Mouse (Mus musculus): ENCODE measurements around the gene Dab1. TPM values are rescaled to one million over a fixed set of nuclear protein-coding genes. Genes with fewer than 3 reads are reported as not detected.

The Dab1 gene
- polyA plus RNA-seq, 1 experiment from 2014 or later: 9.8 TPM

- Histone ChIP-seq H3K9me3 (replicated peaks) (no peaks in the 10 kb centered on the region), H3K4me3 (no peak overlapping the region), H3K36me3 (no peaks in the 10 kb centered on the region), H3K27ac (no peak overlapping the region), H3K27me3 (ENCODE audit: low read depth, poor library complexity, severe bottlenecking) (no peaks in the 10 kb centered on the region), H3K4me1 (peaks cover 14% of the 10 kb centered on the region; the same call in 1 of the 2 replicates)
- no peak for DNase-seq (ENCODE audit: low spot score)
- 76% methylated on average over 4 of the region's 4 CpGs for WGBS
Measured at GRCm38 (mm10) chr4:104697703-104698102, 1078.5 kb downstream of the Dab1 start.

DNA sequence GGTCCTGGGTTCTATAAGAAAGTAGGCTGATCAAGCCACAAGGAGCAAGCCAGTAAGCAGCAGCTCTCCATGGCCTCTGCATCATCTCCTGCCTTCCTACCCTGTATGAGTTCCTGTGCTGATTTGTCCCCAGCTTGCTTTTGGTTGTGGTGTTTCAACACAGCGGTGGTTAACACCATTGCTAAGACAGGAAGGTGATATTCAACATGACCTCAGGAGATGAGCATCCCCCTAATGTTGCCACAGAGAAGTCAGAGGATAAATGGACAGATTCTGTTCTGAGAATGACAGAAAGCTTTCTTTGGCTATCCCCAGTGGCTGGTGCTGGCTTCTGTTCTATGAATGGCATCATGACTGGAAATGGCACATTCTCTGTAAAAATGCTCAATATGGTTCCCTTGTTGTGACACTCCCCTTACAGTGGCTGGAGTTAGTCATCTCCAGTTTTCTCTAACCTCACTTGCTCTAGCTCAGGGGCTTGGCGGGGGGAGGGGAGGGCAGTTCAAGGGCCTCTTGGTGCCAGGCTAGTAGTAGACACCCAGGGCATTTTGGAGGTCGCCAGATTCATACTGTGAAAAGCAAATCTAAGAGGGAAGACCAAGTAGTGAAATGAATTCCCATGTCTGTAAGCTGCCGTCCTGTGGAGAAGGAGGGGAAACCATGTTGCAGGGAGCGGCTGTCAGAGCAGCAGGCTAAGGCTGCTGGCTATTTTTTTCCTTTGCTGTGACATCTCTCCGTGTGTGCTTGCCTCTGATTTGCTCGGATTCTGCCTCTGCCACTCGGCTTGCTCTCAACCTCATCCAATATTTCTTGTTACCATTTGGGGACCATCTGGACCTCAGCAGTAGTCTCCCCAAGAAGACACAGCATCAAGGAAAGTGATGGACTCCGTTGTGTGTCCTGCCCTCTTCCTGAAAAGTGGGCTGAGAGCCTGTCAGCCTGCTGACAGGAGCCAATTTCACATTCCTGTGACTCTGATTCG is 1086.8 kb downstream of the Dab1 start:
- 83% methylated on average over 10 of the region's 10 CpGs for WGBS
- no peak for DNase-seq (ENCODE audit: low spot score)
- peaks cover 9% of the 10 kb centered on the region; the same call in 1 of the 2 replicates for H3K27me3 ChIP-seq (ENCODE audit: low read depth, poor library complexity, severe bottlenecking)
- no peak overlapping the region for H3K27ac ChIP-seq
- no peaks in the 10 kb centered on the region for H3K36me3 ChIP-seq
- no peak overlapping the region for H3K4me3 ChIP-seq
- H3K9me3 ChIP-seq (replicated peaks): no peaks in the 10 kb centered on the region
- peaks cover 8% of the 10 kb centered on the region; the same call in 1 of the 2 replicates for H3K4me1 ChIP-seq

DNA sequence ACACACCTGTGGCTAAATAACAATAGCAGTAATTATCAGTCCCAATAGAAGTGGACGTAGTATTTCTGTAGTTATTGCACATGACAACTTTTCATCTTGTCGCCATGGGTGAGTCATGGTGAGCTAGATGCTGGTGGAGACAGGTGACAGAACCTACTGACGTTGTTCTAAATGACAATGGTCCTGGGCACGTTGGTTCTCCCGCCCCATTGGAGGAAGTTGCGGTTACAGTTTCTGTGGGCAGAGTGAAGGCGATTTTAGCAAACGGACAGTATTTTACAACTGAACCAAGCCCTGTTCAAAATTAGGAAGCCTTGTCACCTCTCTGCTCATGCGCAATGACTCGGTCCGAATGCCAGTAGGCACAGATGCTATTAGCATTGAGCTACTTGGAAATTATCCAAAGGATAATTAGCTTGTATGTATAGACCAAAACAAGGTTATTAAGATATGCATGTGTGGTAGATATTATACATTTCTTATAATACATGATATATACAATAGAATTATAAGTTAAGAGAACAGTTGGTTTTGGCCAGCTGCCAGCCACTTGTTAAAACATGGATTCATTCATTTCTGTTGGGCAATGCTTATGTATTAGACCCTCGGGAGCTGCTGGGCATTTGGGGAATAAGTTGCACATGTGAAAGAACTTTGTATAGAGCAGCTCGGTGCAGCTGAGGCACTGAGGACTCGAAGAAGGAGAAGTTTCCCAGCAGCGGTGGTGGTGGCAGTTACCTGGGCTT is 1093.4 kb downstream of the Dab1 start:
- 93% methylated on average over 15 of the region's 15 CpGs for WGBS

GRCm38 (mm10) chr4:104714925-104715519 is 1095.9 kb downstream of the Dab1 start:
- H3K36me3 ChIP-seq: no peaks in the 10 kb centered on the region
- WGBS: 69% methylated on average over 9 of the region's 9 CpGs
- DNase-seq (ENCODE audit: low spot score): no peak
- no peak overlapping the region for H3K27ac ChIP-seq
- H3K27me3 ChIP-seq (ENCODE audit: low read depth, poor library complexity, severe bottlenecking): no peaks in the 10 kb centered on the region
- H3K4me1 ChIP-seq: peaks cover 41% of the 10 kb centered on the region
- H3K4me3 ChIP-seq: no peak overlapping the region
- no peaks in the 10 kb centered on the region for H3K9me3 ChIP-seq (replicated peaks)

More for the DNA sequence above, 1093.4 kb downstream of the Dab1 start:
- Histone ChIP-seq H3K27me3 (ENCODE audit: low read depth, poor library complexity, severe bottlenecking) (peaks cover 9% of the 10 kb centered on the region; the same call in 1 of the 2 replicates), H3K36me3 (no peaks in the 10 kb centered on the region), H3K9me3 (replicated peaks) (no peaks in the 10 kb centered on the region), H3K27ac (no peak overlapping the region), H3K4me3 (no peak overlapping the region), H3K4me1 (peaks cover 22% of the 10 kb centered on the region)
- no peak for DNase-seq (ENCODE audit: low spot score)

DNA sequence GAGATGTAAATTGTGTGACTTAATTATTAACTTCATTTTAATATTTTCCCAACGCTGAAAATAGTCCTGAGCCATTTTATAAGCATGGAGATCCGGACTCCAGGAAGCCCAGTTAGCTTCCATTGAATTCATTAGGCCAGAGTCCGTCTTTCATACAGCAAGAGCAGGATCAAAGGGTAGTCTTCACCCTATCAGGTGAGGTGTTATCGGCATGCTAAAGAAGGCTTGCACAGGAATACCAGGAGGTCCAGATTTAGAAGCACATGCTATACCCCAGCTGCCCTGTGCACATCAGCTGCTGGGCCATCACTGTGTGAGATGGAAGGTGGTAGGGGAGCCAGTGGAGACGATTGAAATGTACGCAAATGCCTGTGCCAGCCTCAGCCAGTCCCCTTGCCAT is 1096.7 kb downstream of the Dab1 start:
- WGBS: 70% methylated on average over 6 of the region's 6 CpGs
- Histone ChIP-seq H3K27ac (no peak overlapping the region), H3K4me3 (no peak overlapping the region), H3K4me1 (peaks cover 50% of the 10 kb centered on the region), H3K27me3 (ENCODE audit: low read depth, poor library complexity, severe bottlenecking) (no peaks in the 10 kb centered on the region), H3K36me3 (no peaks in the 10 kb centered on the region), H3K9me3 (replicated peaks) (no peaks in the 10 kb centered on the region)
- no peak for DNase-seq (ENCODE audit: low spot score)

DNA sequence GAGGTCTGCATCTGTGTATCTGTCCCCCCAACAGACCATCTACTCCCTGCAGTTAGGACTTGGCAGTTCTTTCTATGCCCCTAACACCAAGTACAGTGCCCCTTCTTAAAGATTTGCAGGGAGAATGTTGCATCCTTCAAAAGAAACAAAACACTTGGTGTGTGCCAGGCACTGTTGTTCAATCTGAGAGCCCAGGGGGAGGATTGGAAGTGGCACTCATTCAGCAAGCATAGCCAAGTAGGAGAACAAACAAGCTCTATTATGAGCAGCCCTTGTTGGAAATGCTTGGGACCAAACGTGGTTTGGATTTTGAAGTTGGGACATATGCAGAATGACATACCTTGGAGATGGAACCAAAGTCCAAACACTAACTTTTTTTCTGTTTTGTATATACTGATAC is 1097.3 kb downstream of the Dab1 start:
- H3K36me3 ChIP-seq: no peaks in the 10 kb centered on the region
- H3K27ac ChIP-seq: no peak overlapping the region
- H3K9me3 ChIP-seq (replicated peaks): no peaks in the 10 kb centered on the region
- no peaks in the 10 kb centered on the region for H3K27me3 ChIP-seq (ENCODE audit: low read depth, poor library complexity, severe bottlenecking)
- peaks cover 50% of the 10 kb centered on the region for H3K4me1 ChIP-seq
- no peak overlapping the region for H3K4me3 ChIP-seq
- WGBS: 94% methylated on average over 1 of the region's 1 CpGs
- no peak for DNase-seq (ENCODE audit: low spot score)

- H3K36me3 ChIP-seq: no peaks in the 10 kb centered on the region
- WGBS: 60% methylated on average over 13 of the region's 13 CpGs
- H3K9me3 ChIP-seq (replicated peaks): no peaks in the 10 kb centered on the region
- peak overlapping the region; percentile 57 for H3K27ac ChIP-seq
- H3K4me3 ChIP-seq: no peak overlapping the region
- no peak for DNase-seq (ENCODE audit: low spot score)
- H3K4me1 ChIP-seq: peaks cover 59% of the 10 kb centered on the region
- H3K27me3 ChIP-seq (ENCODE audit: low read depth, poor library complexity, severe bottlenecking): no peaks in the 10 kb centered on the region
Measured at GRCm38 (mm10) chr4:104718973-104719795, 1100.0 kb downstream of the Dab1 start.

DNA sequence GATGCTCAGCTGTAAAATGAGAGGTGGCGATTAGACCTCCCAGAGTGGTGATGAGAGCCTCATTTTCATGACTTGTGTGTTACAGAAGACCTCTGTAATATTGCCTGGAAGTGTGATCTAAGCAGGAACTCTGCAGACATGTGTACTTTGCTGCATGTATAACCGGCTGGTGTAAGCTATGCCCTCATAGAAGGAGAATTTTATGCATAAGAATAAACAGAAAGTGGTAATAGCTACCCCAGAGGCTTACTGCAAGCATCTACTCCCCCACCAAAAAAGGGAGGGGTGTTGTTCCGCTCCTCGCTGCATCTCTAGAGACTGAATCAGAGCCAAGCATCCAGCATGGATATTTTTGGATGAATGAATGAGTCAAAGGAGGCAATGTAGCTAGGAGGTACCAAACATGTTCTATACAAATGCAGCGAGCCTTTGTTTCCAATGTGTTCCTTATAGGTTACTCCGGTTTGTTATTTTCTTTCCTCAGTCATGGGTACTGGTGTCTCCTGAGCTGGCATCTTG is 1104.4 kb downstream of the Dab1 start:
- DNase-seq (ENCODE audit: low spot score): no peak
- Histone ChIP-seq H3K27ac (no peak overlapping the region), H3K4me3 (no peak overlapping the region), H3K36me3 (no peaks in the 10 kb centered on the region), H3K27me3 (ENCODE audit: low read depth, poor library complexity, severe bottlenecking) (no peaks in the 10 kb centered on the region), H3K4me1 (peaks cover 43% of the 10 kb centered on the region), H3K9me3 (replicated peaks) (no peaks in the 10 kb centered on the region)
- WGBS: 89% methylated on average over 6 of the region's 6 CpGs

DNA sequence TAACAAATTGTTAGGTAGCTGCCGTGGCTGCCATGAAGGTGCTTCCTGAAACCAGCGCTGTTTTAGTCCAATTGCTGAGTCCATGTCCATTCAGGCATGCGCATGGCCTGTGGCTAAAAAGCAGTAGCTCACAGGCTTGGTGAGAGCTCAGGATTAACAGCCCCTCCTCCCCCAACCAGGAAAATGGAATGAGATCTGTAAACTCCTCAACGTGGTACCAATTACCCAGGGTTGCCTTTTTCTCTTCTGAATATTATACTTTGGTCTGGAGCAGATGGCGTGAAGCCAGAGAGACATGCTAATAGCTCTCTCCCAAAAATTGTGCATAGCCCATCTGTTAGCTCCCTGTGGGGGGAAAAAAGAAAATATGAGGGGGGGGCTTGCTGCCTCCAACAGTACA is 1105.1 kb downstream of the Dab1 start:
- Histone ChIP-seq H3K9me3 (replicated peaks) (no peaks in the 10 kb centered on the region), H3K27me3 (ENCODE audit: low read depth, poor library complexity, severe bottlenecking) (no peaks in the 10 kb centered on the region), H3K4me1 (peaks cover 36% of the 10 kb centered on the region), H3K36me3 (no peaks in the 10 kb centered on the region), H3K27ac (peak overlapping the region; percentile 10; the same call in 1 of the 2 replicates), H3K4me3 (no peak overlapping the region)
- no peak for DNase-seq (ENCODE audit: low spot score)
- 44% methylated on average over 5 of the region's 5 CpGs for WGBS

DNA sequence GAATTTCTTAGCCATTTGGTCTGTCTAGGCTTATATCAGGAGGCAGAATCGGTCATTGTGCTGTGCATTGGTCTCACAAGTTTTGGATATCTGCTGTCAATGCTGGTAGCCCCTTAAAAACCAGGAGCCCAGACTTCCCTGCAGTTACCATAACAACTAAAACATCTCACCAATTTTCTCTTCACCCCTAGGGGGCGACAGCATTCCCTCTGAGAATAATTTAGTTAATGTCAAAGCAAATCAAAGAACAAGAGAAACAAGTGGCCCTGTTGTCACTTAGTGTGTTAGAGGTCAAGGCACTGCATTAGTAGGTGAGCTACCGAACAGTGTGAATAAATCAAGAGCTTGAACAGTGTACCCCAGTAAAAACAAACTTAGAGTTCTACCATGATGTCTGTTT is 1106.5 kb downstream of the Dab1 start:
- H3K9me3 ChIP-seq (replicated peaks): no peaks in the 10 kb centered on the region
- 54% methylated on average over 3 of the region's 3 CpGs for WGBS
- no peak overlapping the region for H3K27ac ChIP-seq
- no peak for DNase-seq (ENCODE audit: low spot score)
- H3K36me3 ChIP-seq: no peaks in the 10 kb centered on the region
- no peak overlapping the region for H3K4me3 ChIP-seq
- H3K27me3 ChIP-seq (ENCODE audit: low read depth, poor library complexity, severe bottlenecking): no peaks in the 10 kb centered on the region
- peaks cover 22% of the 10 kb centered on the region for H3K4me1 ChIP-seq

GRCm38 (mm10) chr4:104729185-104729584 is 1110.0 kb downstream of the Dab1 start:
- Histone ChIP-seq H3K27me3 (ENCODE audit: low read depth, poor library complexity, severe bottlenecking) (no peaks in the 10 kb centered on the region), H3K36me3 (no peaks in the 10 kb centered on the region), H3K4me1 (peaks cover 11% of the 10 kb centered on the region), H3K4me3 (no peak overlapping the region), H3K27ac (no peak overlapping the region), H3K9me3 (replicated peaks) (no peaks in the 10 kb centered on the region)
- WGBS: 81% methylated on average over 8 of the region's 8 CpGs
- no peak for DNase-seq (ENCODE audit: low spot score)

DNA sequence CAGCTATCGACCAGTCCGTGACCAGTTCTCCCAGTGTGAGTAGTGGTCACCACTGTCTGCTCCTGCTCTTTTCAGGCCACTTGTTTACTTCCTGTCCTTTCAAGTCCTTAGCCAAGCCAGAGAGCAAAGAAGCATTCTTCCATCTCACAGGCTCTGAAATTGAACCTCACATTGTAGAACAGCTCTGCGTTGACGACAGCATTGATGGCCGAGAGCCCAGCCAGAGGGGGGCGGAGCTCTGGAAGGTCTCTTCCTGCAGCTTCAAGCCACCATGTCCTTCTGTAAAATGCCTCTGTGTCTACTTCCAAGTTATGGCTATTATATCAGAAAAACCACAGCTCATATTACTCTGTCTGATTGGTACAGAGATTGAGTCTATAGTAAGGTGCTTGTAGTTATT is 1127.3 kb downstream of the Dab1 start:
- H3K9me3 ChIP-seq (replicated peaks): no peaks in the 10 kb centered on the region
- no peaks in the 10 kb centered on the region for H3K36me3 ChIP-seq
- no peak overlapping the region for H3K27ac ChIP-seq
- no peak overlapping the region for H3K4me3 ChIP-seq
- WGBS: 67% methylated on average over 6 of the region's 6 CpGs
- peaks cover 7% of the 10 kb centered on the region; the same call in 1 of the 2 replicates for H3K4me1 ChIP-seq
- DNase-seq (ENCODE audit: low spot score): no peak
- no peaks in the 10 kb centered on the region for H3K27me3 ChIP-seq (ENCODE audit: low read depth, poor library complexity, severe bottlenecking)

All from limb, embryonic 10.5 days (tissue).